Mouse (Mus musculus) CH12.LX (cell line): ENCODE results near the gene Prkci. TPM values are rescaled to one million over a fixed set of nuclear protein-coding genes. Genes with fewer than 3 reads are reported as not detected.

Source experiments
- DNase-seq: peaks from one replicate; pipeline ENCODE4 v3.0.0-alpha.2; 2013; ENCODE audit errors: extremely low read depth
- H3K27ac ChIP-seq: 2 replicates; pipeline ENCODE4 v1.5.1; 2012; ENCODE audit warnings: low read depth, mild to moderate bottlenecking, control low read depth, moderate library complexity; ENCODE audit not compliant: insufficient read depth
- H3K27me3 ChIP-seq: replicated peaks from 2 replicates; pipeline ENCODE3; 2012; ENCODE audit warnings: inconsistent platforms
- H3K36me3 ChIP-seq, 2 experiments: replicated peaks in 1 of 2; 2 replicates each; pipeline versions ENCODE3 to v1.6.1; 2012; ENCODE audit warnings: inconsistent platforms in 1 of 2, low read length in 1 of 2, mild to moderate bottlenecking in 1 of 2, mixed read lengths in 1 of 2, moderate library complexity in 1 of 2; ENCODE audit not compliant: control insufficient read depth in 1 of 2, insufficient read depth in 1 of 2
- H3K4me1 ChIP-seq, 2 experiments: 2 replicates each; pipeline ENCODE4 v1.6.1; 2012; ENCODE audit warnings: inconsistent platforms in 1 of 2, moderate library complexity in 1 of 2; ENCODE audit not compliant: insufficient read depth in 2 of 2, control insufficient read depth in 1 of 2
- H3K4me2 ChIP-seq: 2 replicates; pipeline ENCODE4 v1.6.1; 2012; ENCODE audit warnings: low read depth, mild to moderate bottlenecking, control low read depth; ENCODE audit not compliant: poor library complexity, insufficient read depth, severe bottlenecking
- H3K4me3 ChIP-seq, 3 experiments: fragments of 150-350 bp in 1 of 3; sonication (generic) in 1 of 3; replicated peaks in 1 of 3; 2 replicates each; pipeline versions ENCODE3 to v1.5.1; 2011 to 2012; ENCODE audit warnings: low read depth in 2 of 3, low read length in 2 of 3, mild to moderate bottlenecking in 2 of 3, moderate library complexity in 2 of 3, control low read depth in 1 of 3, improper control_type of control experiment in 1 of 3, inconsistent platforms in 1 of 3, mixed read lengths in 1 of 3; ENCODE audit not compliant: poor library complexity in 1 of 3
- H3K79me2 ChIP-seq: replicated peaks from 2 replicates; pipeline ENCODE4 v1.6.1; 2012; ENCODE audit warnings: mild to moderate bottlenecking, moderate library complexity; ENCODE audit not compliant: control insufficient read depth, poor library complexity, insufficient read depth, severe bottlenecking; ENCODE audit errors: extremely low read depth
- H3K9ac ChIP-seq: 2 replicates; pipeline ENCODE4 v1.6.1; 2012; ENCODE audit warnings: low read depth, mild to moderate bottlenecking, control low read depth, moderate library complexity; ENCODE audit not compliant: insufficient read depth
- H3K9me3 ChIP-seq: replicated peaks from 2 replicates; pipeline ENCODE3; 2012; ENCODE audit warnings: low read length, inconsistent platforms, mixed read lengths
- BHLHE40 ChIP-seq: IDR thresholded peaks from 2 replicates; pipeline ENCODE4 v1.6.1; 2011; ENCODE audit warnings: mild to moderate bottlenecking, low read depth, low read length, improper control_type of control experiment
- CHD1 ChIP-seq: IDR thresholded peaks from 2 replicates; pipeline ENCODE4 v1.6.1; 2012; ENCODE audit warnings: low read depth, low read length, improper control_type of control experiment, inconsistent platforms
- CHD2 ChIP-seq: IDR thresholded peaks from 2 replicates; pipeline ENCODE4 v1.6.1; 2011; ENCODE audit warnings: low read length, improper control_type of control experiment
- EP300 ChIP-seq: IDR thresholded peaks from 2 replicates; pipeline ENCODE4 v1.6.1; 2011; ENCODE audit warnings: low read length, improper control_type of control experiment
- GABPA ChIP-seq: IDR thresholded peaks from 2 replicates; pipeline ENCODE4 v1.6.1; 2012; ENCODE audit warnings: low read depth, low read length, improper control_type of control experiment, inconsistent platforms; ENCODE audit not compliant: insufficient replicate concordance
- JUN ChIP-seq: IDR thresholded peaks from 2 replicates; pipeline ENCODE4 v1.6.1; 2011; ENCODE audit warnings: low read depth, mild to moderate bottlenecking, low read length, improper control_type of control experiment, moderate library complexity; ENCODE audit not compliant: insufficient read depth
- JUND ChIP-seq: conservative IDR thresholded peaks from 2 replicates; pipeline ENCODE4 v1.6.1; 2011; ENCODE audit warnings: low read depth, low read length, improper control_type of control experiment
- MAZ ChIP-seq: IDR thresholded peaks from 2 replicates; pipeline ENCODE4 v1.6.1; 2012; ENCODE audit warnings: low read depth, mild to moderate bottlenecking, inconsistent platforms, low read length, improper control_type of control experiment, moderate library complexity
- MXI1 ChIP-seq: IDR thresholded peaks from 2 replicates; pipeline ENCODE4 v1.6.1; 2011; ENCODE audit warnings: mild to moderate bottlenecking, low read depth, low read length, improper control_type of control experiment
- MYC ChIP-seq: IDR thresholded peaks from 2 replicates; pipeline ENCODE4 v1.6.1; 2011; ENCODE audit warnings: low read depth, mild to moderate bottlenecking, improper control_type of control experiment, low read length
- NELFE ChIP-seq: IDR thresholded peaks from 2 replicates; pipeline ENCODE4 v1.6.1; 2011; ENCODE audit warnings: low read depth, low read length, improper control_type of control experiment
- NRF1 ChIP-seq: IDR thresholded peaks from 2 replicates; pipeline ENCODE4 v1.6.1; 2014; ENCODE audit warnings: low read depth, mild to moderate bottlenecking, inconsistent platforms, low read length, improper control_type of control experiment, moderate library complexity
- POLR2AphosphoS2 ChIP-seq: IDR thresholded peaks from 2 replicates; pipeline ENCODE4 v1.6.1; 2011; ENCODE audit warnings: low read depth, low read length, improper control_type of control experiment
- RCOR1 ChIP-seq: conservative IDR thresholded peaks from 2 replicates; pipeline ENCODE4 v1.6.1; 2012; ENCODE audit warnings: low read depth, mild to moderate bottlenecking, inconsistent platforms, low read length, improper control_type of control experiment
- SIN3A ChIP-seq: IDR thresholded peaks from 2 replicates; pipeline ENCODE4 v1.6.1; 2012; ENCODE audit warnings: low read length, improper control_type of control experiment, inconsistent platforms
- SMC3 ChIP-seq: IDR thresholded peaks from 2 replicates; pipeline ENCODE4 v1.6.1; 2011; ENCODE audit warnings: low read depth, low read length, improper control_type of control experiment
- TBP ChIP-seq: conservative IDR thresholded peaks from 2 replicates; pipeline ENCODE4 v1.6.1; 2011; ENCODE audit warnings: low read depth, low read length, improper control_type of control experiment
- USF1 ChIP-seq: IDR thresholded peaks from 2 replicates; pipeline ENCODE4 v1.6.1; 2014; ENCODE audit warnings: low read depth, mild to moderate bottlenecking, inconsistent platforms, low read length, improper control_type of control experiment
- USF2 ChIP-seq: conservative IDR thresholded peaks from 2 replicates; pipeline ENCODE4 v1.6.1; 2011; ENCODE audit warnings: low read depth, low read length, improper control_type of control experiment
- ZKSCAN1 ChIP-seq: IDR thresholded peaks from 2 replicates; pipeline ENCODE4 v1.6.1; 2012; ENCODE audit warnings: low read depth, inconsistent platforms, low read length, improper control_type of control experiment, borderline replicate concordance
- ZNF384 ChIP-seq: IDR thresholded peaks from 2 replicates; pipeline ENCODE4 v1.6.1; 2012; ENCODE audit warnings: low read depth, low read length, improper control_type of control experiment, inconsistent platforms
- dilution Hi-C: fragments of 300-500 bp; cut with MboI; formaldehyde crosslinking; loops from 2 replicates; pipeline ENCODE4 v1.14.3; 2020; ENCODE audit warnings: low sequenced_read_pairs; ENCODE audit not compliant: extremely low pct_unique_long_range_greater_than_20kb, extremely low pct_ligation_motif_present
- in situ Hi-C: fragments of 300-500 bp; cut with MboI; formaldehyde crosslinking; loops from 3 replicates; pipeline ENCODE4 v1.14.3; 2019; ENCODE audit warnings: low sequenced_read_pairs, low pct_ligation_motif_present, low pct_unique_long_range_greater_than_20kb, mixed read lengths
- polyA plus RNA-seq: library from polyadenylated mRNA; unstranded; fragments of >175 nt; gene quantifications from 2 replicates; pipeline ENCODE4 v1.2.1, GENCODE M21; 2012; ENCODE audit warnings: low read depth; ENCODE audit not compliant: insufficient read length
- total RNA-seq, 2 experiments: library from RNA; depleted of rRNA; stranded (reverse); fragments of 300-350 nt in 1 of 2; fragments of >200 nt in 1 of 2; gene quantifications; 2 replicates each; pipeline ENCODE4 v1.2.3; 2012 to 2014

The Prkci gene
- total and polyA plus RNA-seq, 3 experiments: 14.8 to 17.1 (median 16.7) TPM

GRCm38 (mm10) chr3:31014374-31014773 is 18.8 kb downstream of the Prkci start:
- no peaks in the 10 kb centered on the region for H3K27me3 ChIP-seq
- no peak overlapping the region for H3K9ac ChIP-seq
- TF ChIP-seq TBP (no peak), ZKSCAN1 (no peak), SMC3 (no peak), JUND (no peak), SIN3A (no peak), NRF1 (no peak), CHD1 (no peak), MAZ (no peak), GABPA (no peak), EP300 (no peak), USF1 (no peak), MYC (no peak), BHLHE40 (no peak), JUN (no peak), USF2 (no peak)
- dilution Hi-C loops: no loop called here
- no peak overlapping the region for H3K27ac ChIP-seq
- peaks cover 0 to 3% of the 10 kb centered on the region in 2 experiments; a peak in 1 of 4 replicates for H3K4me1 ChIP-seq
- in situ Hi-C loops: no loop called here
- H3K79me2 ChIP-seq: peaks cover 3% of the 10 kb centered on the region; the same call in 1 of the 2 replicates
- peaks cover 0 to 2% of the 10 kb centered on the region in 2 experiments for H3K36me3 ChIP-seq
- no peak overlapping the region for H3K4me3 ChIP-seq
- no peaks in the 10 kb centered on the region for H3K9me3 ChIP-seq
- DNase-seq: no peak
- no peak overlapping the region for H3K4me2 ChIP-seq

GRCm38 (mm10) chr3:31015682-31016443 is 20.3 kb downstream of the Prkci start:
- peaks cover 0 to 3% of the 10 kb centered on the region in 2 experiments; a peak in 1 of 4 replicates for H3K4me1 ChIP-seq
- no peaks in the 10 kb centered on the region for H3K9me3 ChIP-seq
- no peaks in the 10 kb centered on the region for H3K27me3 ChIP-seq
- in situ Hi-C loops: no loop called here
- H3K9ac ChIP-seq: no peak overlapping the region
- dilution Hi-C loops: no loop called here
- DNase-seq: no peak
- TF ChIP-seq ZNF384 (no peak), USF1 (no peak), MXI1 (no peak), CHD2 (no peak), NRF1 (no peak), POLR2AphosphoS2 (no peak), RCOR1 (no peak), NELFE (no peak)
- TF ChIP-seq, all 38 proteins: peak for 0
- Histone ChIP-seq H3K4me2 (no peak overlapping the region), H3K4me3 (no peak overlapping the region), H3K36me3 (peaks cover 0 to 13% of the 10 kb centered on the region in 2 experiments), H3K79me2 (peaks cover 3% of the 10 kb centered on the region; the same call in 1 of the 2 replicates), H3K27ac (no peak overlapping the region)
